Mouse (Mus musculus): ENCODE results near the gene Dapp1.
"Not testable (repeated sequence)": the region's sequence is repeated elsewhere in the genome, so short reads cannot be mapped to it uniquely, and the experiment has no call there.

The Dapp1 gene

DNA sequence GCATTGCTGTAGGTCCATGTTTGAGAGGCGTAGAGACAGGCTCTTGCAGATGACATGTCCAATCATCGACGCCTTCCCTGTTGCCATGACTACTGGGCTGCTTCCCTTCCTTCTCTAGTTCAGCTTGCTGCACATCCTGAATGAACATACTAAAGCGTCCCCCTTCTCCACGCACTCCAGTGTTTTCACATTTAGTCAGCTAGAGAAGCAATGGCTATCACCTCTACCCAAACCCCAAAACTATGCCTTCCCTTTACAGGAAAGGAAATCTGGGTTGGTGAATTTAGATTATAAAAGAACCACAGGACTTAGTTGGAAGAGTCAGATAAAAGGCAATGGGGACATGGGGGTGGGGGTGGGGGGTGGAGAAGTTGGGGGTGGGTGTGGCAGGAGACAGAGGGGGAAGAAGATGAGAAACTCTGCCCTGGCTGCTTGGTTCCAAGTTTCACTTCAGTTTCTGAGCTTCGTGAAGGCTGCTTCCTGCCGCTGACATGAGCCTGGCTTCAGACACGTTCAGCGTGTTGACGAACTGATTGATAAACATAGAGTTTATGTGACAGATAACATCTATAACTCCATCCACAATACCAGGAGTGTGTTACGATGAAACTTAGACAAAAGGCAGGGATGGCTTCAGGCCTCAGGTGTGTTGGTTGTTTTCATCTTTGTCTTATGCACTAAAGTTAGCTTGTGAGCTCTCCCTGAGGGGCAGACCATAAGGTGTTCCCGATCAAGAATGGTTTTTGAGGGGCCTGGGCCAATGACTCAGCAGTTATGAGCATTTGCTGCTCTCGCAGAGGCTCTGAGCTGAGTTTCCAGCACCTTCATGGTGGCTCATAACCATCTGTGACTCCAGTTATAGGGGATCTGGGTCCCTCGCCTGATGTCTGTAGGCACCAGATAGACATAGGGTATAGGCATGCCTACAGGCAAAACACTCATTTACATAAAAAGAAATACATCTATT is 28.1 kb downstream of the Dapp1 start:
- no peak for DNase-seq (ENCODE audit: low spot score)

DNA sequence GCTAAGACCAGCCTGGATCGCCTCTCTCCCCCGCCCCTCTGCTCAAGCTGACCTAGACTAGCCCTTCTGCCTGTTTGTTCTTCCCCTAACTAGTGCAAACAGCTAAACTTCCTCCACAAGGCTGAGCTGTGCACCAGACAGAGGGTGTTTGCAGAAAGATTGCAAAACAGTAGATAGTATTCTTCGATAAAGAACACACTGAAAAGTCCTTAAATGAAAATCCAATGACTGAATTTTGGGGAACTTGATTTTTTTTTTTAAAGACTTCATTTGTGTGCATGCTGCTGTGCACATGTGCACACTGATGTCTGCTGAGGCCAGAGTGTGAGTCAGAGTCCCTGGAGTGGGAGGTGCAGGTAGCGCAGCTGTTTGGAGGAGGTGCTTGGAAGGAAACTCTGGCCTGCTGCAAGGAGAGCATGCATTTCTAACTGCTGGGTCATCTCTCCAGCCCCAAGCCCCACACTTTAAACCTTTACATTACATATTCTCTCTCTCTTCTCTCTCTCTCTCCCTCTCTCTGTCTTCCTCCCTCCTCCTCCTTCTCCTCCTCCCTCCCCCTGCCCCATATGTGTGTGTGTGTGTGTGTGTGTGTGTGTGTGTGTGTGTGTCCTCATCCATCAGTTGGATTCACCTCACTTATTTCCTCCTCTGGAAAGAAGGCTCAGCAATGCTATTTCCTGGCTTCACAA is 29.0 kb downstream of the Dapp1 start:
- peak; percentile 76 for DNase-seq (ENCODE audit: low spot score)

DNA sequence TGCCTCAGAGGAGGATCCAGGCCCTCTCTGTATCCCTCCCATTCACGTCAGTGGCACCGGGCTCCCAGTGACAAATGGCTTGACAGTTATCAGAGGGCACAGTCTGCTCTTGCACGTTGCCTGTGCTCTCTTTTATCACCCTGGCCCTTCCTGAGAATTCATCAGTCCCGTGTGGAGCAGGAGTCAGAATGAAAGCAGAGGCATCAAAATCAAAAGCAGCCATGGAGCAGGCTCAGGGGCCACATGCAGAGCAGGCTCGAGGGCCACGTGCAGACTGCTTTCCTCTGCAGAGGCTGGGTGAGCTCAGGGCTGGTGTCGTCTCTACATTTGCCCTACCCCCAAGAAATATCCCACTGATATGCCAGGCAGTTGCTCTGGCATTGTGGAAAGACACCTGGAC is 29.5 kb downstream of the Dapp1 start:
- no peak for DNase-seq (ENCODE audit: low spot score)

DNA sequence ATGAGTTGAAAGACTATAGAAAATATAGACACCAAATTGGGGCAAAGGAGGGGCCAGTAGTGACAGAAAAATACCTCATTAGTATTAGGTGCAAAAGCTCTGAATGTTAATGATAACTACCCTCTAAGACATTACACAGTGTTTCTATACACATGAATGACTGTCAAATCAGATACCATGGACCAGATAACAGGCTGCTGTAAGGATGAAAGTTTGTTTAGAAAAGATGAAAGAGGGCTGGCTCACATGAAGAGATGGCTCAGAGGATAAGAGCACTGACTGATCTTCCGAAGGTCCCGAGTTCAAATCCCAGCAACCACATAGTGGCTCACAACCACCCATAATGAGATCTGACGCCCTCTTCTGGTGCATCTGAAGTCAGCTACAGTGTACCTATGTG is 30.0 kb downstream of the Dapp1 start:
- not testable (repeated sequence) for DNase-seq (ENCODE audit: low spot score)

DNA sequence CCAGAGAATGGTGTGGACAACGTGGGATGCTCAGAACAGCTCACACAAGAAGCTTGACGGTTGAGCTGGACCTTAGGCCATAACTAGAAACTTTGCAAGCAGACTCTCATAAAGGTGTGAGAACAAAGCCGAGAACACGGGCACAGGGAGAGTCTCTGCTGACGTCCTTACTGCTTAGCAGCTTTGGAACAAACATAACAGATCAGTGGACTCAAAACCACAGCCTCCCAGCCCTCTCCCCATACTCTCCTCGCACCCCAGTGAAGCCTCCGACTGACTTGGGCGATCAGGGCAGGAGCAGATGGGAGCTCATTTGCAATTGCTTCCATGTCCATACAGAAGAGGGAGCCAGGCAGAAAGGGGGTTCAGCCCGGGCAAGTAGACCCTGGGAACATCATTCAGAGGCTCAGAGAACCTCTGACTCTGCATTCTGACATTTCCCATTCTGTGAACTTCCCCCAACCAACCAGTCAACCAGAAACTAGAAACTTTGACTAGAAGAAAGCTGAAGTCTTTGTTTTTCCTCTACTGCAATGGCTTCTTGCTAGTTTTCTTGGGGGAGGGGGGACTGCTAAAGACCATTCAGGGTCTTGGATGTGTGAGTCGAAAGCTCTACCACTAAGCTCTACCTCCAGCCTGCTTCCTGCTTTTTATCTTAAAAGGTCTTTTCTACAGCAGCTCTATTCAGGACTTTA is 31.0 kb downstream of the Dapp1 start:
- DNase-seq (ENCODE audit: low spot score), result no peak

DNA sequence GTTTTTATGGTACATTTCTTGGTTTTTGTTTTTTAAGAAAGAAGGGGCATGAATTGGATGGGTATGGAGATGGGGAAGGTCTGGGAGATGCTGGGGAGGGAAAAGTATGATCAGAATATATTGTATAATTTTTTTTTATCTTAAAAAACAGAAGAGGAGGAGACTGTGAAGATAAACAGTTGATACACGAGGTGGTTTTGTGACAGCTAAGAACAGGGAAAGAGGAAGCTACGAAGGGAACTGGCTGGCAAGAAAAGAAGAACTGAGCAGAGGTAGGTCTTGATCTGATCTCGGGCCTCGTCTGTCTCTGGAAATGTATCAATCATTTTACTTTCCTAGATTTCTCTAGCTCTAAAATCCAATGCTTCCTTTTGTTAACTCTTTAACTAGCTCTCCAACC is 33.8 kb downstream of the Dapp1 start:
- no peak for DNase-seq (ENCODE audit: low spot score)

DNA sequence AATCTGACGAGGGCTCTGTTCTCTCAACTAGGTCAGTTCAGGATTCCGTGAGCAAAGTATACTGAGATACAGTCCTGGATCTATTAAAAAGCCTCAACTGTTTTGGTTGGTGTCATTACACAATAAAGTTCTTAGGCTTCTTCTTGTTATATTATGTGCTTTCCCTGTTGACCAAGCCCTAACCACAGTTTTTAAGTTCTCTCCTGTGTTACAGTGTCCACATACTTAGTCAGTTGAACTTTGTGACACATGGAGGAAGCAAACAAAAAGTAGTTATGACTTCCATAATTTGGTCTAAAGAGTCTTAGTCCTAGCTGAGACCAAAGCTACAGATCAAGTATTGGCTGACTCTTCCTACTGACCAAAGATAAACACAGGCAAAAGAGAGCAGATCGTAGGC is 34.5 kb downstream of the Dapp1 start:
- DNase-seq (ENCODE audit: low spot score), result no peak

DNA sequence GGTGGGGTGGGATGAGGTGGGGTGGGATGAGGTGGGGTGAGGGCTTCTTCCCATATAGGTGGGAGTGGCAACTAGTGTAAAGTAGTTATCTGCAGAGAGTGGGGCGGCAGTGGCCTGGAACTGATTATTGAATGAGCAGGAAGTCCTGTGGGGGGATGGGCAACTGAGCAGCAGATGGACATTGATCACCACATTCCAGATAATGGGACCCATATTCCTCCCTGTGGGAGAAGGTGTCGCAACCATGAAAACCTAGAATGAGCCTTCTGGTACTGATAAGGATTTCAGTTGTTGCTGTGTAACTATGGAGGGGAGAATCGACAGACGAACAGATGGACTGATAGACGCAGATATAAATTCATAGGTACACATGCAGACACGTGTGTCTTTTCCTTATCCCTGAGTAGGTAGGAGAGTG is 37.6 kb downstream of the Dapp1 start:
- DNase-seq (ENCODE audit: low spot score), result peak; percentile 71

DNA sequence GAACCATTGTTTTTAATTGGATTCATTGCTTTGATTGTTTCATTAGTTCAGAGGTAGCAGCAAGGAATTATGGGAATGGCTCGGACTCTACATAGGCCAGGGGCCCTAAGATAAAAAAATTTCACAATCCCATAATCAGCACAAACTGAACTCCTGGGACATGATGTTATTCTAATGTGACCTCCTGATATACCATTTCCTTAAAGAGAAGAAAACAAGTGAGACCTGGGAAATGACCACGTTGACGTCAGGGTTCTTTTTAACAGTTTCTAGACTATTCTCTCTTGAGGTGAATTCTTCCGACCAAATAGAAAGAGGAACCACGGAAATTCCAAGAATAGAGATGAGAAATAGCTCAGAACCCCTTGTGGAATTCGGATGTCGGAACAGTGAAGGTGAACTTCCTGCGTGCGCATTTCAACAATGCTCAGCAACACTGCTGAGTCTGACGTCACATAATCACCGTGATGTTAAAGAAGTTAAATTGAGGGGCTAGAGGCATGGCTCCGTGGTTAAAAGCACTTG is 39.2 kb downstream of the Dapp1 start:
- no peak for DNase-seq (ENCODE audit: low spot score)

DNA sequence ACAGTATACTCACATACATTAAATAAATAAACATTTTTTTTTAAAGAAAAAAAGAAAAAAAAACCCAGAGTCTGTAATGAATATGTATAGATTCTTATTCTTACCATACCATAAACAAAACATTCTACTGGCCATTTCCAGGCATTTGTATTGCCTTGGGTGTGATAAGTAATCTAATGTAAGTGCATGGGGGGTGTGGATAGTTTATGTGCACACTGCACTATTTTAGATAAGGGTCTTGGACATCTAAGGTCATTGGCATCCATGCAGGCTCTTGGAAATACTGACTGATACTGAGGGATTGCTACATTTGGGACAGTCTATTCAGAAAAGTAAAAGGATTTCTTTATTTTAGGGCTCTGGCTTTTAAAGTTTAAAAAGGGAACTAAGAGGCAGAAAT is 39.8 kb downstream of the Dapp1 start:
- no peak for DNase-seq (ENCODE audit: low spot score)

DNA sequence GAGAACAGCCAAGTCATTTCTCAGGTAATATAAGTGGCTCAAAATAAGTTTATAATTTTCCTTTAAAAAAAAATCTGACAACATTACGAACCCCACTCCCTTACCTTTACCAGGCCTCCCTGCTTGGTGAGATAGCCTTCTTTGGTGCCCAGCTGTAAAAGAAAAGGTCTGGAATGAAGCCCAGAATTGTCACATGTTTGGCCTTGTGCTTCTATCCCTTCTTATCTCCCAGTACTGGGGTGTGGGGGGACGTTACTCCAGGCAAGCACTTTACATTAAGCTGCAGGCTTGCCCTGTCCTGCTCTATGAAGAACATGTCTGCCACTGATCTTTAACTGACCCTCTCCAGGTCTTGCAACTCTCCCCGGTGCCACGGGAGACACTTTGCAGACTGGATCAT is 40.6 kb downstream of the Dapp1 start:
- no peak for DNase-seq (ENCODE audit: low spot score)

DNA sequence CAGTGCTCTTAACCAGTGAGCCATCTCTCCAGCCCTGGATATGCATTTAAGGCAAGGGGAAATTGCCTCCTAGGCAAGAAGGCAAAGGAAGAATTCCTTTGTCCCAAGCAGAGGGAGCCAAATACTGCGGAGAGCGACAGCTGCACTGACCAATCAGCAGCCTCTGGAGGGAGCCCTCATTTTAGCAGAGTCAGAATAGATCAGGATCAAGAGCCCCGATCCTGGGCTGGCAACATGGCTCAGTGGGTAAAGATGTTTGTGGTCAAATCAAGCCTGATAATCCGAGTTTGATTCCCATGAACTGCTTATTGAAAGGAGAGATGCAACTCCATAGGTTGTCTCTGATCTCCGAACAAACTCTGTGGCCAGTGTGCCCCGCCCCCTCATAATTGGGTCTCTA is 42.7 kb downstream of the Dapp1 start:
- peak; percentile 52 for DNase-seq (ENCODE audit: low spot score)

DNA sequence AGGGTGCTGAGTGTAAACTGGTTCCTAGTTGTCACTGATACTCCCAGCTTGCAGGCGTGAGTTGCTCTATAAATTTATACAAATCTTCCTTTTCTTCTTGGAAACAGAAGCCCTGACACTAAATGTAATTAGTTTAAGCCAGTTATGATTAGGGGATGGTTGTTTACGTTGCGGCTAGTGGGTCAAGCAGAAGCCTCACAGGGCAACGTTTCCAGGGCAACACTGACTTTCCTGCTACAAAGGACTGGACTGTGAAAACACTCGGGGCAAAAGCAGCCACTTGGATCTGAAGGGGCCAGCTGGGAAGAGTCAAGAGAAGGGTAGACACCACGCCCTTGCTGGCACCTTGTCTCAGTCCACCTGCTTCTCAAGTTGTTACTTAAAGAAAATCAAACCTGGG is 44.8 kb downstream of the Dapp1 start:
- DNase-seq (ENCODE audit: low spot score), result no peak

DNA sequence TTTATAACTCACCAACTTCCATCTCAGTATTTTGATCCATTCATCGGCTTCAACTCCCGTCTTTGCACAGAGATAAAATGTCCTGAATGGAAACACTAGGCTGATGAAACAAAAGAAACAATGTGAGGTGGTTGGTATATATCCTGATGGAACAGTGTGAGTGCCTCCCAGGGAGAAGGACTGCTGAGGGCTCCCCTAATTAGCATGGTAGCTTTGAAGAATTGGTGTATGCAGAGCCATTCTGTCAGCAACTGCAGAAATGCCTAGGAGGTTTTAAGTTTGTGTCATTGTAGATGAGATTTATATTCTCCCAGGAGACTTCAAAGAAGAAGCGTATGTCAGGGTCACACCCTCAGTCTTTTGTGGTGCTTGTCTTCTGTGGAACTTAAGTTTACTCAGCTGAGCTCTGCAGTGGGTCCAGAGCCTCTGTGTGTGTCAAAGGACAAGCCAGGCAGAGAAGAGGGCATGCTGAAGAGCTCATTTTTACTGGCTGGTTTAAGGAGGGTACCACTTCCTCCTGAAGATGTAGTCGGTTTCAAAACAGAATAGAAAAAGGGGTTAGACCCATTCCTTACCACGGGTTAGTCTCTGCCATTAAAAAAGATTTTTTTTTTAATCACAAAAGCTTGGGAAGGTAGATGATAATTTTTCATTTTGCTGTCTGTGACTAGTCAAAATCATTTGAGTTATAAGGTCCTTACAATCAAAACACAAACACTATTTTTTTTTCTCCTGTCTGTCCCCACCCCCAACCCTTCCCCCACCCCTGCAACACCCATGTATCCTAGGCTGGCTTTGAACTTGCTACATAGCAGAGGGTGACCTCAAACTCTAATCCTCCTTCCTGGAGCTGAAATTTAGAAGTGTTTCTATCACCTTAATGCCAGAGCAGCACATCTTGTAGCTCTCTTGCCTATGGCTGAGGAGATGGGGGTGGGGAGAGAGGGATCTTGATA is 45.5 kb downstream of the Dapp1 start:
- no peak for DNase-seq (ENCODE audit: low spot score)

DNA sequence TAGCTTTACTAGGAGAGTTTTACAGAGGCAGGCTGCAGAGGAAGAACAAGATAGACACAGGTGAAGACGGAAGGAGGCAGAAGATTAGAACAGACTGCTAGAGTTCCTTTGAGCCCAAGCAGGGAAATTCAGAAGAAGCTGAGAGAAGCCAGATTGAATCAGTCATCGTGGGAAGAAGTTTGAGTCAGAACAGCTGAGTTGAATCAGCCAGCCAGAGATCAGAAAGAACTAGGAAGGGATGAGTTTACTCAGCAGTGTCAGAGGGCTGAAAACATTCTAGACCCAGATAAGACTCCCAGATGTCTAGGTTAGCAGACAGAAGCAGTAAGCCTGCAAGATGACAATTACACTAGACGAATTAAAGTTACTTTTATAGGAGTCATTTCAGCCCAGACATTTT is 47.4 kb downstream of the Dapp1 start:
- DNase-seq (ENCODE audit: low spot score), result no peak

DNA sequence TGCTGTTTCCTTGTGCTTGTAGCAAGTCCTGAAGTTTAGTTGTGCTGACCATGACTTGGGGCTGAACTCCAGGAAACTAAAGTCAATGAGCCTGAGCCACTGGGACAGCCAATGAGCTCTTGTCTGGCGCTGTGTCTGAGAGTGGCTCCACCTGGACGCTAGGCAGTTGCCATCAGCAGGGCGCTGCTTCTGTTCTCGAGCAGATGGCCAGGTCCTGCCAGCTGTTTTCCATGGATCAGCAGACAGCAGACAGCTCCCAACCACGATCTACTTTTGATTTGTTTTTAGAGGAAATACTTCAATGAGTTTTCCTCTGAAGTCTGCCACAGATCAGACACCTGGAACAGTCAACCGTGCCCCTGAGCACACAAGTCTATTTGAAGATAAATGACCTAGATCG is 48.6 kb downstream of the Dapp1 start:
- no peak for DNase-seq (ENCODE audit: low spot score)

DNA sequence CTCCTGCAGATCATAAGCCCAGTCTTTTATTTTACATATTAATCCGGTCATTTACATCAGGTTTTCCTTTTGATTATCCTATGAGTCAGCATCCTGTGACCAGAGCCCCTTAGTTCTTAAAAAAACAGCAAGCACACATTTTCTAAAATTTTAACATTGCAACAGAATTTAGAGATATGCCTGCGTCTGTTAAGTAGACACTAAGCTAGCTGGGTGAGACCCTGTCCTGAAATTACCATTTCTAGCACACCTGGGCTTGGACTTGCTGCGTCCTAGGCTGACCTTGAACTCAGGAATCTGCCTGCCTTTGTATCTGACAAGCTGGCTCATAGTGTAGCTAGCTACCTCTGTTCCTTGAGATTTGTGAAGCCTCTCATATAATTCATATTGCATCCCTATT is 51.4 kb downstream of the Dapp1 start:
- DNase-seq (ENCODE audit: low spot score), result no peak

DNA sequence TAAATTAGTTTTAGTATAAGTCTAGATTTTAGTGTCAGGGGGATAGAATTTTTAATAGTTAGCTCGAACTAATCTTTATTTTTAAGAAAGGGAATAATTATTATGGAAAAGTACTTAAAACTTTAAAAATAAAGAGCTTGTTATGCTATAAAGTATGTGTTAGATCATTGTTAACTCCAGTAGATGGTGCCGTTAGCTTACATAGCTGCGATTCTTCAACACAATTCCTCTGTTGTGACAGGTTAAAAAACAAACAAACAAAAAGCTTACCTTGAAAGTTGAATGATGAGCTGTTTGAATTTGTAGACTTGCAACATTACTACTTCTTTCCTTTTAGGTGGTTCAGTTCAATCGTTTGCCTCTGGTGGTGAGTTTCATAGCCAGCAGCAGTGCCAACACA is 54.3 kb downstream of the Dapp1 start:
- no peak for DNase-seq (ENCODE audit: low spot score)

DNA sequence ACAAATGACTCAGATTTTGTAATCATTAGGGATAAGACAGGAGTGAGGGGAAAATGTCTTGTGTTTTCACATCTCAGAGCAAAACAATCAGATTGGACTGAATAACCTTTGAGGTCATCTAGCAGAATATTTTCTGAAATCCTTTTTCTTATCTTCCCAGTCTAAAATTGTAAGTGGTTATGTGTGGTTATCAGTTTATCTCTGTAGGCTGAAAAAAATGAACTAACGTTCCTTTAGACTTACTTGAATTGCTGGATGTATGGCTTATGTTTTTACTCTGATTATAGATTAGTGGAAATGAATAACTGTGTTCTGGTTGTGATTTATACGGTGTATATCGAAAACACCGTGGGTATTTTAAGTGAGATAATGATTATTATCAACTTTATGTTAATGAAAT is 60.8 kb downstream of the Dapp1 start:
- DNase-seq (ENCODE audit: low spot score), result no peak

DNA sequence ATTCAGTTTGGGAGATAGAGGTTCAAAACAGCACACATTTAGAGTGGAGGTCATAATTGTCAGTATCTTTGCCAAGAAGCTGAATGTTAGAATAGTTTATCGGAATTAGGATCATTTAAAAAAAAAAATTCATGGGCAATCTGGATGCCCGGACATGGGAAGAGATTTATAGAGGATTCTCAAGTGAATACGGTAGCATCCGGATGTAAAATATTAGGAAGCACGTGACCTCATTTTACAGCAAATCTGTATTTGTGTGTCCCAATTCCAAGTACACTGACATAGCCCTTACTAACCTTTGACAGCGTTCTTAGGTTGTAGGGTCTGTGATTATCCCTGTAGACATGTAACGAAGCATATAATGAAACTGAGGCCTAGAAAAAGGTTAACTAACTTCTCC is 61.9 kb downstream of the Dapp1 start:
- no peak for DNase-seq (ENCODE audit: low spot score)

DNA sequence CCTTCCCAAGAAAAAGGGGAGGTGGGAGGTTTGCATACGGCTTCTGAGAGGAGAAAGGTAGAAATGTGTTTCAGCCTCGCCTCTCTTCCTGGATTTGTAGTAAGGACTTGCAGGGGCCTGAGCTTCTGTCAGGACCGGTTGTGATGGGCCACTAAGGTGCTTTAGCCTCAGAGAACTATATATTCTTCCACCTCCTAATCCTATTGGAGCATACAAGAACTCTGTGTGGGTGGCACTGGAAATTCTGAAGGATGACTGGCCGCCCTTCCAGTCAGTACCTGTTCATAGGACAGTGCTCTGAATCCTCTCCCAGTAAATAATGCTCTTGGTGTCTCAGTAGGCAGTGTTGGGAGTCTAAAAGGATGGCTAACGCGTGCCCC is 62.4 kb downstream of the Dapp1 start:
- no peak for DNase-seq (ENCODE audit: low spot score)
